Mouse (Mus musculus) forebrain, postnatal 0 days (tissue): ENCODE results near the gene 4933400A11Rik. TPM values are rescaled to one million over a fixed set of nuclear protein-coding genes. Genes with fewer than 3 reads are reported as not detected.

ENCODE experiments used
- ATAC-seq: fragments of 200-750 bp; cut with Nextera tagmentation; 2 replicates; pipeline ENCODE4 v1.8.0; 2017; ENCODE audit warnings: mild to moderate bottlenecking, moderate library complexity
- DNase-seq: peaks from one replicate; pipeline ENCODE4 v3.0.0-alpha.2; 2015
- H3K27ac ChIP-seq: fragments of 300-500 bp; sonication (generic); 2 replicates; pipeline ENCODE4 v1.5.1; 2014; ENCODE audit warnings: low read depth, mild to moderate bottlenecking, antibody characterized with exemption, low read length, moderate library complexity, mixed read lengths
- H3K27me3 ChIP-seq: fragments of 300-500 bp; sonication (generic); 2 replicates; pipeline ENCODE4 v1.6.1; 2014; ENCODE audit warnings: mild to moderate bottlenecking, low read length, mixed read lengths; ENCODE audit not compliant: insufficient read depth
- H3K36me3 ChIP-seq: fragments of 300-500 bp; sonication (generic); 2 replicates; pipeline ENCODE4 v1.6.1; 2014; ENCODE audit warnings: mild to moderate bottlenecking, moderate library complexity; ENCODE audit not compliant: insufficient read depth
- H3K4me1 ChIP-seq: fragments of 300-500 bp; sonication (generic); 2 replicates; pipeline ENCODE4 v1.6.1; 2014; ENCODE audit warnings: antibody characterized with exemption; ENCODE audit not compliant: insufficient read depth
- H3K4me2 ChIP-seq: fragments of 300-500 bp; sonication (generic); 2 replicates; pipeline ENCODE4 v1.6.1; 2014; ENCODE audit warnings: low read depth, mild to moderate bottlenecking, moderate library complexity
- H3K4me3 ChIP-seq: fragments of 300-500 bp; sonication (generic); 2 replicates; pipeline ENCODE4 v1.5.1; 2014; ENCODE audit warnings: low read depth, low read length, mixed read lengths
- H3K9ac ChIP-seq: fragments of 300-500 bp; sonication (generic); 2 replicates; pipeline ENCODE4 v1.6.1; 2014; ENCODE audit warnings: mild to moderate bottlenecking
- H3K9me3 ChIP-seq: fragments of 300-500 bp; sonication (generic); 2 replicates; pipeline ENCODE4 v1.6.1; 2016; ENCODE audit warnings: low read length
- CTCF ChIP-seq: sonication (generic); IDR thresholded peaks from 2 replicates; pipeline ENCODE4 v1.5.1; 2016; ENCODE audit warnings: antibody characterized with exemption, control low read depth, low read depth
- WGBS: fragments of 180-500 bp; shearing (Covaris S2); extraction: QIAGEN DNeasy Blood & Tissue Kit; methylation state at CpG from one replicate; pipeline ENCODE4 v1.1.7; 2014; 5-methylcytosine and 5-hydroxymethylcytosine counted together
- polyA plus RNA-seq: library from polyadenylated mRNA; unstranded; fragments of >200 nt; fragmentation: Nextera tagmentation; extraction: Ambion mirVana; gene quantifications from 2 replicates; pipeline ENCODE4 v1.2.1, GENCODE M21; 2015
- total RNA-seq: library from RNA; depleted of rRNA; stranded (reverse); fragments of >200 nt; gene quantifications from 2 replicates; pipeline ENCODE4 v1.2.3, GENCODE M21; 2014; rRNA removed

4933400A11Rik gene
- total and polyA plus RNA-seq, 2 experiments from 2014 or later, result not detected

DNA sequence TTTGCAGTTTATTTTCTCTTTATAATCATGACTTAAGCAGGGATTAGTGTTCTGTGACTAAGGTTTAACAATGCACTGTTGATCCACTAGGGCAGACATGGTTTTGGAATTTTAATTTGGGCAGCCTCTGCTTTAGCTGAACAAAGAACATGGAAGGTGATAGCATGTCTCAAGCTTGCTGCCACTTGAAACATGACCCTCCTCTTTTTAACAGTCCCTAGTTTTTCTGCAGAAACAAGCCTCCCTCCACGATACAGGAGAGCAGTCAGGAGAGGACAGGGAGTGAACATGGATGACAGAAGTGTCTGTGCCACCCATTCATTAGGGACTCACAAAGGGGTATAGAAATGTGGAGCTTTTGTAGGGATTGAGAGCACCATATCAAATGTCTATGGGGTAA, 13.4 kb upstream of the 4933400A11Rik start:
- Histone ChIP-seq H3K27ac (no peak overlapping the region), H3K4me1 (no peaks in the 10 kb centered on the region), H3K4me3 (no peak overlapping the region), H3K9me3 (no peaks in the 10 kb centered on the region), H3K4me2 (no peak overlapping the region), H3K27me3 (no peaks in the 10 kb centered on the region), H3K36me3 (no peaks in the 10 kb centered on the region), H3K9ac (no peak overlapping the region)
- 30% methylated on average over 1 of the region's 1 CpGs for WGBS
- ATAC-seq, result no peak
- no peak for DNase-seq
- no peak for TF ChIP-seq CTCF

GRCm38 (mm10) chrX:169789702-169790101, 10.3 kb upstream of the 4933400A11Rik start:
- ATAC-seq (no peak), DNase-seq (no peak)
- H3K4me1 ChIP-seq, result no peaks in the 10 kb centered on the region
- no peak overlapping the region for H3K4me3 ChIP-seq
- H3K9ac ChIP-seq, result no peak overlapping the region
- no peaks in the 10 kb centered on the region for H3K9me3 ChIP-seq
- TF ChIP-seq CTCF, result no peak
- H3K4me2 ChIP-seq, result no peak overlapping the region
- WGBS, result 85% methylated on average over 5 of the region's 5 CpGs
- H3K36me3 ChIP-seq, result no peaks in the 10 kb centered on the region
- no peaks in the 10 kb centered on the region for H3K27me3 ChIP-seq
- no peak overlapping the region for H3K27ac ChIP-seq

- no peak overlapping the region for H3K9ac ChIP-seq
- DNase-seq (no peak), ATAC-seq (no peak)
- TF ChIP-seq CTCF, result no peak
- no peaks in the 10 kb centered on the region for H3K36me3 ChIP-seq
- H3K4me2 ChIP-seq, result no peak overlapping the region
- H3K4me3 ChIP-seq, result no peak overlapping the region
- H3K27me3 ChIP-seq, result no peaks in the 10 kb centered on the region
- no peak overlapping the region for H3K27ac ChIP-seq
- no peaks in the 10 kb centered on the region for H3K9me3 ChIP-seq
- no peaks in the 10 kb centered on the region for H3K4me1 ChIP-seq
- 81% methylated on average over 3 of the region's 3 CpGs for WGBS
Observed at GRCm38 (mm10) chrX:169758001-169758400, 21.4 kb downstream of the 4933400A11Rik start.

DNA sequence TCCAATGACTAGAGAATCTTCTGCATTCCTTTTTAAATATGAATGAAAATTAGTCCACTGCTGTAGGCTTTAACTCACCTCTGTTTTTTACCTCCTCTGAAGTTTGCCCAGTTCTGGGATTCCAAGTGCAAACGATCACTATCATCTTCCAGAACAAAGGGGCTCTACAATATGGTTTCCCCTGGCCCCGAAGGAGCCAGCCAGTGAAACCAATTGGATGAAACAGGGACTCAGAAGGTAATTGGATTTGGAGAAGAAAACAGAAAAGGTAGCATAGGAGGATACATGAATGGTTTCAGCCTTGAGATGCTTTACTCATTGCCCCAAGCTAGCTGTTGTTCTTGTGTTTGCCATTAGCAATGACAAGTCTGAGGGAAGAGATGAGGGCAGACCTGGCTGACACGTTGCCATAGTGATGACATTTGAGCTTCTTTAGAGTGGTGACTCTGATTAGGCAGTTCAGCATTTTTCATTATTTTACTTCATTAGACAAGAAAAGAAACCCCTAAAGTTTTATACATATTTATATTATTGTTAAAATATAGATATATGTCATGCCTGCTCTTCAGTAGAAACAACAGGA, 44.0 kb downstream of the 4933400A11Rik start:
- Histone ChIP-seq H3K4me2 (no peak overlapping the region), H3K9ac (no peak overlapping the region), H3K4me3 (no peak overlapping the region), H3K36me3 (no peaks in the 10 kb centered on the region), H3K27me3 (no peaks in the 10 kb centered on the region), H3K9me3 (no peaks in the 10 kb centered on the region), H3K4me1 (no peaks in the 10 kb centered on the region), H3K27ac (no peak overlapping the region)
- DNase-seq, result no peak
- ATAC-seq, result no peak
- 45% methylated on average over 3 of the region's 3 CpGs for WGBS
- no peak for TF ChIP-seq CTCF

Other genes starting within 250 kb of the 4933400A11Rik start
- 5.5 and 5.7 TPM in 2 replicates for gene Mid1, start 94.4 kb downstream of the 4933400A11Rik start, total RNA-seq
- 2.8 and 4.2 TPM in 2 replicates for gene Mid1, start 94.4 kb downstream of the 4933400A11Rik start, polyA plus RNA-seq
- gene Gm21887, start 230.0 kb upstream of the 4933400A11Rik start, total RNA-seq, result 12.1 and 39.7 TPM in 2 replicates
- 156 and 231 TPM in 2 replicates for gene Gm21887, start 230.0 kb upstream of the 4933400A11Rik start, polyA plus RNA-seq